ENCODE assay signal across 8 mouse cellular contexts in genomic region chr19:7166200-7166711, GRCm38 (mm10). TPM values are rescaled to one million over a fixed set of nuclear protein-coding genes. Genes with fewer than 3 reads are reported as not detected.
A peak's percentile ranks its signal among the peaks of the same experiment; 100 is the strongest.
DNase-seq lines count a peak whose midpoint lies in the region; ATAC-seq lines count a peak whose summit lies in the region.

No protein-coding gene starts in this region.

- H3K36me3 ChIP-seq in kidney, embryonic 14.5 days (ENCODE audit: control insufficient read depth, insufficient read depth, low read length), result no peaks in the 10 kb centered on the region
- H3K36me3 ChIP-seq in embryonic facial prominence, embryonic 14.5 days (ENCODE audit: control insufficient read depth, insufficient read depth, low read length), result no peaks in the 10 kb centered on the region
- H3K36me3 ChIP-seq in hindbrain, embryonic 16.5 days (ENCODE audit: control insufficient read depth, insufficient read depth, low read length), result no peaks in the 10 kb centered on the region
- no peaks in the 10 kb centered on the region for H3K36me3 ChIP-seq in midbrain, embryonic 14.5 days (ENCODE audit: control insufficient read depth, insufficient read depth, low read length)

- peak overlapping the region; percentile 72; the same call in 1 of the 2 replicates for H3K9ac ChIP-seq in kidney, embryonic 14.5 days (ENCODE audit: low read depth, low read length)
- peak overlapping the region; percentile 81 for H3K9ac ChIP-seq in embryonic facial prominence, embryonic 14.5 days (ENCODE audit: low read depth, low read length)
- H3K9ac ChIP-seq in hindbrain, embryonic 16.5 days (ENCODE audit: low read depth, low read length), result peak overlapping the region; percentile 85
- H3K9ac ChIP-seq in midbrain, embryonic 14.5 days (replicated peaks; ENCODE audit: low read length), result peak overlapping the region; percentile 80

- H3K27ac ChIP-seq in kidney, embryonic 14.5 days (ENCODE audit: low read depth, low read length), result no peak overlapping the region
- no peak overlapping the region for H3K27ac ChIP-seq in embryonic facial prominence, embryonic 14.5 days (replicated peaks; ENCODE audit: low read depth, low read length)
- no peak overlapping the region for H3K27ac ChIP-seq in hindbrain, embryonic 16.5 days (ENCODE audit: low read depth, low read length)
- peak overlapping the region; percentile 70; the same call in 1 of the 2 replicates for H3K27ac ChIP-seq in midbrain, embryonic 14.5 days (replicated peaks; ENCODE audit: low read depth, low read length)

- H3K9me3 ChIP-seq in kidney, embryonic 14.5 days (ENCODE audit: control insufficient read depth, low read length), result no peaks in the 10 kb centered on the region
- H3K9me3 ChIP-seq in embryonic facial prominence, embryonic 14.5 days (ENCODE audit: control insufficient read depth, low read length), result no peaks in the 10 kb centered on the region
- H3K9me3 ChIP-seq in hindbrain, embryonic 16.5 days (ENCODE audit: control insufficient read depth, low read length), result no peaks in the 10 kb centered on the region
- no peaks in the 10 kb centered on the region for H3K9me3 ChIP-seq in midbrain, embryonic 14.5 days (ENCODE audit: control insufficient read depth, low read length)

- no peak for ATAC-seq in kidney, embryonic 14.5 days (ENCODE audit: low FRiP score, low TSS enrichment)
- no peak; the same call in 1 of the 2 replicates for ATAC-seq in embryonic facial prominence, embryonic 14.5 days (ENCODE audit: low read depth)
- ATAC-seq in hindbrain, embryonic 16.5 days, result peak; percentile 50
- ATAC-seq in midbrain, embryonic 14.5 days (ENCODE audit: low FRiP score, low TSS enrichment), result peak; percentile 3; the same call in 1 of the 2 replicates
- ATAC-seq in megakaryocyte progenitor cell, adult 5-6 weeks (replicated peaks; ENCODE audit: poor library complexity), result no peak

- peaks cover 38% of the 10 kb centered on the region for H3K4me1 ChIP-seq in kidney, embryonic 14.5 days (ENCODE audit: control insufficient read depth, insufficient read depth, low read length)
- peaks cover 13% of the 10 kb centered on the region for H3K4me1 ChIP-seq in embryonic facial prominence, embryonic 14.5 days (ENCODE audit: control insufficient read depth, insufficient read depth, low read length)
- peaks cover 18% of the 10 kb centered on the region for H3K4me1 ChIP-seq in hindbrain, embryonic 16.5 days (ENCODE audit: control insufficient read depth, insufficient read depth, low read depth, low read length)
- peaks cover 23% of the 10 kb centered on the region for H3K4me1 ChIP-seq in midbrain, embryonic 14.5 days (ENCODE audit: control insufficient read depth, insufficient read depth, low read length)

- H3K4me2 ChIP-seq in kidney, embryonic 14.5 days (replicated peaks; ENCODE audit: low read depth, low read length), result peak overlapping the region; percentile 99
- peak overlapping the region; percentile 98 for H3K4me2 ChIP-seq in embryonic facial prominence, embryonic 14.5 days (ENCODE audit: low read depth, low read length)
- peak overlapping the region; percentile 95 for H3K4me2 ChIP-seq in hindbrain, embryonic 16.5 days (ENCODE audit: low read length)
- peak overlapping the region; percentile 93 for H3K4me2 ChIP-seq in midbrain, embryonic 14.5 days (ENCODE audit: low read length)

- peaks cover 56% of the 10 kb centered on the region for H3K27me3 ChIP-seq in kidney, embryonic 14.5 days (ENCODE audit: control insufficient read depth, insufficient read depth, low read length)
- H3K27me3 ChIP-seq in embryonic facial prominence, embryonic 14.5 days (replicated peaks; ENCODE audit: control insufficient read depth, insufficient read depth, low read length), result peaks cover 26% of the 10 kb centered on the region
- H3K27me3 ChIP-seq in hindbrain, embryonic 16.5 days (replicated peaks; ENCODE audit: control insufficient read depth, insufficient read depth, low read length), result peaks cover 5% of the 10 kb centered on the region
- peaks cover 23% of the 10 kb centered on the region for H3K27me3 ChIP-seq in midbrain, embryonic 14.5 days (ENCODE audit: control insufficient read depth, insufficient read depth, low read length)

- peak overlapping the region; percentile 63 for H3K4me3 ChIP-seq in kidney, embryonic 14.5 days (ENCODE audit: low read length)
- peak overlapping the region; percentile 80 for H3K4me3 ChIP-seq in embryonic facial prominence, embryonic 14.5 days (ENCODE audit: low read depth, low read length)
- H3K4me3 ChIP-seq in hindbrain, embryonic 16.5 days (ENCODE audit: low read length), result peak overlapping the region; percentile 74
- H3K4me3 ChIP-seq in midbrain, embryonic 14.5 days (replicated peaks; ENCODE audit: low read depth, low read length), result peak overlapping the region; percentile 72

- DNase-seq in kidney, adult 9 months, result no peak
- no peak for DNase-seq in embryonic facial prominence, embryonic 14.5 days (ENCODE audit: low spot score)
- DNase-seq in midbrain, embryonic 14.5 days, result no peak
- no peak for DNase-seq in embryo, embryonic 10.5 days (ENCODE audit: low spot score)
- DNase-seq in frontal cortex, postnatal 36 days (ENCODE audit: low spot score in 2 of 2), result no peak

- 5% methylated on average over 9 of the region's 15 CpGs for whole genome bisulfite sequencing in kidney, embryonic 14.5 days
- 5% methylated on average over 13 of the region's 15 CpGs for WGBS in embryonic facial prominence, embryonic 14.5 days
- WGBS in hindbrain, embryonic 16.5 days, result 3% methylated on average over 13 of the region's 15 CpGs
- 2% methylated on average over 11 of the region's 15 CpGs for WGBS in midbrain, embryonic 14.5 days

RNA-seq across cellular contexts. Expression of gene Otub1, which starts 39.9 kb away (rescaled TPM):
- polyA plus RNA-seq in kidney, embryonic 14.5 days (2014; fragmentation: Nextera tagmentation; extraction: Ambion mirVana), result 237 and 255 TPM in 2 replicates
- polyA plus RNA-seq in embryonic facial prominence, embryonic 14.5 days (2014; fragmentation: Nextera tagmentation; extraction: Ambion mirVana), result 172 and 199 TPM in 2 replicates
- polyA plus RNA-seq in hindbrain, embryonic 16.5 days (2015; fragmentation: Nextera tagmentation; extraction: Ambion mirVana), result 246 and 249 TPM in 2 replicates
- polyA plus RNA-seq in midbrain, embryonic 14.5 days (2014; fragmentation: Nextera tagmentation; extraction: Ambion mirVana), result 244 and 263 TPM in 2 replicates
- total RNA-seq in megakaryocyte progenitor cell, adult 5-6 weeks (2015), result 33.1 and 34.0 TPM in 2 replicates
- 60.8 and 69.5 TPM in 2 replicates for total RNA-seq in megakaryocyte progenitor cell, adult 5-6 weeks (2017)

RNA-seq across cellular contexts. Expression of gene Cox8a, which starts 51.2 kb away (rescaled TPM):
- polyA plus RNA-seq in kidney, embryonic 14.5 days (2014; fragmentation: Nextera tagmentation; extraction: Ambion mirVana), result 1,171 and 1,487 TPM in 2 replicates
- polyA plus RNA-seq in embryonic facial prominence, embryonic 14.5 days (2014; fragmentation: Nextera tagmentation; extraction: Ambion mirVana), result 995 and 1,073 TPM in 2 replicates
- polyA plus RNA-seq in hindbrain, embryonic 16.5 days (2015; fragmentation: Nextera tagmentation; extraction: Ambion mirVana), result 1,071 and 1,270 TPM in 2 replicates
- polyA plus RNA-seq in midbrain, embryonic 14.5 days (2014; fragmentation: Nextera tagmentation; extraction: Ambion mirVana), result 921 and 1,195 TPM in 2 replicates
- total RNA-seq in megakaryocyte progenitor cell, adult 5-6 weeks (2015), result 599 and 622 TPM in 2 replicates
- total RNA-seq in megakaryocyte progenitor cell, adult 5-6 weeks (2017), result 549 and 714 TPM in 2 replicates

Comparison
In these comparisons a context has a peak if more than half of its experiments do, and no peak if none do; other contexts are left out.
1. ATAC-seq: peak in hindbrain, embryonic 16.5 days (single experiment) and midbrain, embryonic 14.5 days (single experiment); none in kidney, embryonic 14.5 days (single experiment), embryonic facial prominence, embryonic 14.5 days (single experiment) and megakaryocyte progenitor cell, adult 5-6 weeks (single experiment).
2. Peak in every context shown above with its lines, with median percentiles within 50 percentile points of each other: H3K4me2 ChIP-seq, H3K4me3 ChIP-seq and H3K9ac ChIP-seq.